Mouse (Mus musculus): ENCODE measurements around the gene Wdr82. TPM values are rescaled to one million over a fixed set of nuclear protein-coding genes. Genes with fewer than 3 reads are reported as not detected.

Gene Wdr82
- 10 to 100 TPM; 60.3 to 62.5 TPM for total RNA-seq (2021)
- long read RNA-seq, experiment 1, partial matches to known transcripts: 1 of 7 reads
- long read RNA-seq, experiment 1, other reads (novel, unspliced or antisense): 5 of 7 reads
- long read RNA-seq, experiment 2, partial matches to known transcripts: 1 of 19 reads
- long read RNA-seq, experiment 2, other reads (novel, unspliced or antisense): 14 of 19 reads

DNA sequence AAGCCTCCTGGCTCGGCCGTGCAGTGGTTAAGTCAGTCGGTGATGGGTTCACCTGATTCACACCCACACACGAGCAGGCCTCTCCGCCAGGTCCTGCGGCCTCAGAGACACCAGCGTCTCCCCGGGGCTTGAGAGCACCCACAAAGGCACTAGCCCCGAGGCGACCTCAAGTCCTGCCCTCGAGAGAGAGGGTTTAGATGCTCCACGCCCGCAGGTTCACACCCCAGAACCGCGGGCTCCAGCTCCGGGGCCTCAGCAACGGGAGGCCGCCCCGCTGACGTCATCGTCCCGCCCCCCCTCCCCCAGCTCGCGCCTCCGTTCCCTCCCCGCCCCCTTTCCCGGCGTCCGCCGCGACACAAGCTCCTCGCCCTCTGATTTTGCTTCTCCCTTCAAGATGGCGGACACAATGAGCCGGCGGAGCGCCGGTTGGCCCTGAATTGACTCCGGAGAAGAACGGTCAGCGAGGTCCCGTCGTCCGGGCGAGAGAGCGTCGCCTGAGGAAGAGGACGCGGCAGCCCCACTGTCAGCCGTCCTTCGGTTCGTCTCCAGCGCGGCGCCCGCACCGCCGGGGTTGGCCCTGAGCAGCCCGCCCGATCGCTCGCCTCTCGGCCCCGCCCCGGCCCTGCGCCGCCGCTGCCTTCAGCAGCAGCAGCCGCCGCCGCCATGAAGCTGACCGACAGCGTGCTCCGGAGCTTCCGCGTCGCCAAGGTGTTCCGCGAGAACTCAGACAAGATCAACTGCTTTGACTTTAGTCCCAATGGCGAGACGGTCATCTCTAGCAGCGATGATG is at the start of gene Wdr82:
Gene Wdr82 (plus strand): TSS at position 373 of the 790 bp plus-strand sequence.
- DNase-seq (ENCODE audit: low spot score in 2 of 2): peak; percentile 79 to 91

DNA sequence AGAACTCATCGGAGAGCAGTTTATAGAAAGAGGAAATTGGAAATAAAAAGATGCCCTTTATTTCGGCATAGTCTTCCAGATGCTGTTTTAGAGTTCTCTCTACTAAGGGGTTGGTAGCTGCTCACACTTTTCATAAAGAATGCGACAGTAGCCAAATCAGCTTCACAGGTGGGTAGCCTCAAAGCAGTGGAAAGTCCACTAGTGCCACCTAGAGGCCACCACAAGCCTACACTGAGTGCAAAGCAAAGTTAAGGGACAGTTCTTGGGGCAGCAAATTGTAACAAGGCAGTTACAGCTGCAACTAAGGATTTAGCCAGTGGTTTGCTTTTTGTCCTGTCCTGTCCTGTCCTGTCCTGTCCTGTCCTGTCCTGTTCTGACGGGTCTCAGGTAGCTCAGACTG is 47.1 kb upstream of the Wdr82 start:
- no peak for DNase-seq (ENCODE audit: low spot score in 2 of 2)

DNA sequence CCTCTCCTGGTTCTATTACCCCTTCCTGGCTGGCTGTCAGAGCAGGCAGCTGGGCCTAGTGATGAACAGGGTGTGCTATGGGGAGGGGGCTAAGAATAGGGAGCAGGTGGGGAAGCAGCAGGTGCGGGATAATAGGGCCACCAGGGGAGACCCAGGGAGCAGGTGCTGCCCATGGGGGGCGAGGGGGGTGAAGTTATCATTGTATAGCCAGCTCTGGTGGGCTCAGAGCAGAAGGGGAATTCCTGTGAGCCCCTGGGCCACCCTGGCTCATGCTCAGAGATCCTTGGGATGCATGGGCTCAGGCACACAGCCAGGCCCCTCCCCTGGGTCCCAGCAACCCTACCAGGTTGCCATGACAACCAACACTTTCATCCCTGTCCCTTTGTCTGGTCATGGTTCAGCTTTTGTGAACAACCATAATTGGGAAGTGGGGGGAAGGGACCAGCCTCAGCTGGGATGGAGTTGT is 43.9 kb upstream of the Wdr82 start:
- DNase-seq (ENCODE audit: low spot score in 2 of 2): no peak

DNA sequence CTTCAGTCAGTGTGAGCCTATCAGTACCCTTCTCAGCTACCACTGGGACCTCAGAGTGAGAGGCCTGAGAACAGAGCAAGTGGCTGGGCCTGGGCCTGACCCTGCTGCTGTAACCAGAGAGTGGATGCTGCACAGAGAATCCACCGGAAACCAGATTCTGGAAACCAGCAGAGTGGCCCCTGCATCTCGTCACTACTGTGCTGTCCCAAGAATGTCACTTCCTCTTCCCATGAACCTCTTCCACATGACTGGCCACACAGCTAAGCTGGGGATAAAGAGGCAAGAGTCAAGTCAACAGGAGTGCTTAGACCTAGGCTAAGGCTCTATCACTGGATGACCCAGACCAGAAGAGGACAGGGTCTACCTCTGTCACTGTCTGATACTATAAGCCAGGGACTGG is 41.7 kb upstream of the Wdr82 start:
- no peak for DNase-seq (ENCODE audit: low spot score in 2 of 2)

DNA sequence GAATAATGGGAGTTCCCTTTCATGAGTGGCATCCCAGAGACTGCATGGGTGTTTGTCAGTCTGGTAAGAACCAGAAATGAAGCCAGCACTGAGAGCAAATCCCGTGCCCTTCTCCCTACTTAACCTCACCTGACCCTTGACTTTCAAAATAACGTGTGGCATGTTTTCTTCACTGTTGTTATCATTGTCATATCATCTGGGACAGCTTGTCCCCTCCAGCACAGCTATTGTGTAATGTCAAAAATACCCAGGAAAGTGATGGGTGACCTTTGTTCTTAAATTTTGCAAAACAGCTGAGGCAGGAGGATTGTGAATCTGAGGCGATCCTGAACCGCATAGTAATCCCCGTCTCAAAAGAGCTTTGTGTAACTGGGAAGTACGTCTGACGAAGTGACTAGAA is 40.5 kb upstream of the Wdr82 start:
- no peak for DNase-seq (ENCODE audit: low spot score in 2 of 2)

DNA sequence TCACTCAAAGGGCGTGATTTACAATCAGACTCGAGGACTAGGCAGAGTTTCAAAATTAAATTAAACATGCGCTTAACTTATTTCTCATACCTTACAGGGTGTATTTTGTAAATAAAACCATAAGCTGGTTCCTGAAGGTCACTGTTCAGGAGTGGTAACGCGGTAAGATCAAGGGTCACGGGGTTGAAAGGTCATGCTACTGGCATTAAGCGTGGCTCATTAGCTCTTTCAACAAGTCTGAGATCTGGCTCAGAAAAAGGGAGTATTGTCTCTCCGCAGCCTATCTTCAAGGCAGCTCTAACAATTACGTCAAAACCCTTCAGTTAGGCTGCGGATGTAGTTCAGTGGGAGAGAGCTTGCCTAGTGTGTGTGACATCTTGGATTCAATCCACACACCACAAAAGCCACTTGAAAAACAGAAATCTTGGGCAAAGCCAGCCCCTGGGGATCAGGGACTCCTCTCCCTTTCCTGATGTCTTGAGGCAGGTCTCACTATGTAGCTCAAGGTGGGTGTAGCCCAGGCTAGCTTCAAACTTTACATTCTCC is 33.0 kb upstream of the Wdr82 start:
- no peak for DNase-seq (ENCODE audit: low spot score in 2 of 2)

DNA sequence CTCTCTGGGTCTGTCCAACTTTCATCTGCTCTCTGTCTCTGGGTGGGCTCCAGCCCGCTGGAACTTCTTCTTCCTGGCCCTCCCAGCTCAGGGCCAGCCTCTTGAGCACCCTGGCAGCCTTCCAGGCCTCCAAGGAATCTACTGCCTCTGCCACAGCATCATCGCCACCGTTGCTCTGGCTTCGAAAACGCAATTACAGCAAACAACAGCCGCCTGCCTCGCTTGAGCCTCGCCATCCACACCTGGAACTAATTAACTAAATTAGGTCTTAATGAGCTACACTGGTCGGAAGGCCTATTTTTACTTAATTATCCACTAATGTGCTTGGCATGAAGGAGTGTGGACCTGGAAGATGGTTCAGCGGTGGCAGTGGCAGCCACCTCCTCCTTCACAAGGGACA is 31.0 kb upstream of the Wdr82 start:
- no peak for DNase-seq (ENCODE audit: low spot score in 2 of 2)

DNA sequence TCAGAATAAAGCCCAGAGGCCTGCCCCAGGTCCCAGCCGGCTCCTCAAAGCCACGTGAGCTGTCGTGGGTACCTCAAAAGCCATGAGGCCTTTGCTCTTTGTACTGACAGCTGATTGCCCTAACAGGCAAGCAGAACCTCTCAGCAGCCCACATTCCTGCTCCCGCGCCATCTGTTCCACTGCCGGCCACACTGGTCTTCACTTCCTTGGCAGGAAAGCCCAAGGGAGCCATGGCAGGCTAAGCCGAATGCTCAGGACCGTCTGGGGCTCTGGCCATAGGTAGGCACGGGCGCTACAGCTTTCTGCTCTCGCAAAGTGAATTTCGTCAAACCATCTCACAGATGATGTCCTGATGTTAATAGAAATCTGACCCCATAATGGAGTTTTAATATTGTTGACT is 28.8 kb upstream of the Wdr82 start:
- DNase-seq (ENCODE audit: low spot score in 2 of 2): no peak

DNA sequence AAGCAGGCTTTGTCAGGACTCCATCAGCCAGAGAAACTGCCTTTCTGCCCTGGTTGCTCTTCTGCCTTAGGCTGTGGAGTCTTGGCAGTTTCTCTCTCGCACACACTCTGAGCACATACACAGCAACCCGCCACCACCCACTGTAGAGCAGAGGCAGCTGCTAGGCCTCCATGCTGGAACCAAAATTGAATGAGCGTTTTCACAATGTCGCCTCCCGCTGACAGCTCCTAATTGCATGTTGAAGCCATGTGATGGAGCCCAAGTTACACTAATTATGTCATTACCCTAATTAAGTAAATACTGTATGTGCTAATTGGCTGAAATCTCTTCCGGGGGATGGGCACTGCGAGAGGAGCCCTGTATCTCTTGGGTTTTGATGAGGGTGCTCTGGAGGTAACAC is 26.6 kb upstream of the Wdr82 start:
- DNase-seq (ENCODE audit: low spot score in 2 of 2): no peak

DNA sequence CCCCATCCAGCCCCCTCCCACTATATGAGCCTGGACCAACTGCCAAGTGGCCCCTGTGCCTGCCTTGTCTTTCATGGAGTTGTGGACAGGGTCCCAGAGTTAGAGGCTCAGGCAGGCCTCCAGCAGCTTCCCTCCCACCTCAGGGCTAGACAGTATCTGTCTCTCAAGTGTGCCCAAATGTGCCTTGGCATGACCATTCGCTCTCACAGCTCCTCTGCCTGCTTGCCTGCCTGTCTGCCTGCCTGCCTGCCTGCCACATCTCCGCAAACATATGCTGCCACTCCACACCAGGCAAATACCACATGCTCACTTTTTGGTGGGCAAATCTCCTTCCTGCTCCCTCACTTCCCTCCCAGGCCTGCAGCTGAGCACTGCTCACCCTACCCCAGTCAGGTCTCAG is 25.1 kb upstream of the Wdr82 start:
- DNase-seq (ENCODE audit: low spot score in 2 of 2): no peak

DNA sequence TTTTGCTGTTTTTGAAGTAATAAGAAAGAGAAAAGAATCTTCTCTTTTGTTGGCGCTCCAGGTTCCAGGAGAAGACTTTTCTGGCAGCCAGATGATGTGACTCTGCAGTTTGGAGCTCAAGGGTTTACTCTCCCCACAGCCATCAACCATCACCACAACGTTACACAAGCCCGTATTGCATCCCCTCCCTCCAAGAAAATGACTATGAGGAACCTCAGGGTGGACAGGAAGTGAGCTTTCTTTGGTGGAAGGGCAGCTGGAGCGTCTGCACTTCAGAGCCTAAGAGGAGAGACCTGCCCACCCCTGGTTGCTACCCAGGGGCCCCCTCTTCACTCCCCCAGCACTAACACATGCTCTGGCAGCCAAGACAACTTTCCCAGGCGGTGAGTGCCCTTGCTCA is 23.4 kb upstream of the Wdr82 start:
- DNase-seq (ENCODE audit: low spot score in 2 of 2): no peak

DNA sequence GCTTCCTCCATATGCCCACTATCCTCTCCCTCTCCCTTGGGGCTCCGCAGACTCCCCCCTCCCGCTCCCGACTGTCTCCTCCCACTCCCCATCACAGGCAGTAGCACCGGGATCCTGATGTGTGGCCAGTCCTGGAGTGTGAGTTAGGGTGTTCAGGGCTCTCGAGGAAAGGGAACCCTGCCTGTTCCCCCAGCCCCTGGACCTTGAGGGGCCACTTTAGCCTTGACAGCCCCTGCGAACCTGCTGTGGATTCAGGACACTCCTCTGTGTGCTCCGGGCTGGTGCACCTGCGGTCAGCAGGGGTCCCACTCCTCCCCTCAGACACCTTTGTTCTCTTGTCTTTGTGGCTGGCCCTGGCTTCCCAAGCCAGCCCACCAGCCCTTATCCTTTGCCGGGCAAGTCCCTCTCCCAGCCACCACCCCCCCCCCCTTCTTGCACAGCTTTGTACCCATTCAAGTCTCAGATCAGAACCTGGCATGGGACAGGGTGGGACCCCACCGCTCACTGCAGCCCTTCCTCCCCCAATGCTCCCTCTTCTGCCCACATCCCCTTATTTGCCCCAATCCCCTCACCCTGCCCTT is 22.8 kb upstream of the Wdr82 start:
- DNase-seq (ENCODE audit: low spot score in 2 of 2): no peak

DNA sequence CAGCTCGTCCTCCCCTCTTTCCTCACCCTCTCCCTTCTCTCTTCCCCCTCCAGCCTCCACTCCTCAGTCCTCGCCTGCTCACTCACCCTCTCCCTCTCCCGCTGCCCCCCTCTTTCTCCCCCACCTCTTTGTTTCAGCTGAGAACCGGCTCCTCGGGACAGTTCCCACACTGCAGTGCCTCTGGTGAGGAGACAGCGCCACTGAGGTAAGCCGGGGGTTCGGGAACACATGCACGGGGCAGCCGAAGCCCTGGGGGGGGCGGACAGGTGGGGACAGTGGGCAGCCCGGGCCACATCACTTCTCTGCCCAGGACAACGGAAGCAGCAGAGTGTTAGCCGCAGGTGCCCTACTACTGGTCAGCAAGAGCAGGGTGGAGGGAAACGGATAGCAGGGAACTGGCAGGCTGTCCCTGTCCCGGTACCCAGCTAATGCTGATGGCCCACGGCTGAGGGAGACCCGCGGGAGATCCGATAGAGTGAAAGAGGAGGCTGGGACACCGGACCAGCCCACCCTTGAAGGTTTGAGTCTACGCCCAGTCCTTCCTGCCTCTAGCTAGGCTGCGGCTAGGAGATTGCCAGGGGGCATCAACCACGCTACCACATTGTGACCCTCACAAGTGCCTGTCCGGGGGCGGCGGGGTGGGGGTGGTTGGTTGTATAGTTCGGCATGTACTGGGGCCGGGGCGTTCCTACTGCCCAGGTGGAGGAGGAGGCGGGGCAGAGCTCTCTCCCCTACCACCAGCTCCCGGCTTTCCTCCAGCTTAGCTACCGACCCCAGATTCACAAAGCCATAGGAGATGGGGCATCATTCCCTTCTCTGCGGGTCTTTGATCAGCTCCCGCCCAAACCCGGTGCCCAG is 22.0 kb upstream of the Wdr82 start:
- no peak for DNase-seq (ENCODE audit: low spot score in 2 of 2)

DNA sequence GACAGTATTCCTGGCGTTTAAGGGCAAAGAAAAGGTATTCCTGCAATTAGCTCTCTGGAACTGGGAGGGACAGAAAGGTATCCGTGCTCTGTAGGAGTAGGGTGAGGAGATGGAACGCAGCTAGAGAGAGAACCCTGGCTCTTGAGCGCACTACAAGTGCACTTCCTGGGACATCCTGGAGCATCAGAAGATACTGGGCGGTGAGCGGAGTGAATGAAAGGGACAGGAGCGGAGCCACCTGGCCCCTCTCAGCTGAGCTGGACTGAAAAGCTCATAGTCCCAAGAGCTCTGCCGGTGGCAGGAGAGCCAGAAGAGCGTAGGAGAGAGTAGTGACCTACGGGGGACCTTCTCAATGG is 21.4 kb upstream of the Wdr82 start:
- no peak for DNase-seq (ENCODE audit: low spot score in 2 of 2)

DNA sequence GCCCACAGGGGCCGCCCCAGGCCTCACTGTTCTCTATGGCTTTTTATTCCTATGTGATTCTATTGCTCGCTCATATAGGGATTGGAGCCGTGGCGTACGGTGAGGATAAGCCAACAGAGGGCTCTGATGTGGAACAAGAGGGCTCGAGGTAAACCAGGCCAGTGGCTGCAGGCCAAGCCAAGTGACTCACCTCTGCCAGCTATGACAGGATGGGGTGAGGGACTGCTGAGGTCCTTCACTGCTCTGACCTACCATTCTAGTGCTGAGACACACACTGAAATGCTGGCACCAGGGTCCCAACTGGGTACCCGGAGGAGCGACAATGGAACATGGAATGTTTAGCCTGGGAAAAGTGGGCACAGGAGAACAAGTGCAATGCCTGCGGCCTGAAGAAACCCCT is 16.6 kb upstream of the Wdr82 start:
- DNase-seq (ENCODE audit: low spot score in 2 of 2): no peak

DNA sequence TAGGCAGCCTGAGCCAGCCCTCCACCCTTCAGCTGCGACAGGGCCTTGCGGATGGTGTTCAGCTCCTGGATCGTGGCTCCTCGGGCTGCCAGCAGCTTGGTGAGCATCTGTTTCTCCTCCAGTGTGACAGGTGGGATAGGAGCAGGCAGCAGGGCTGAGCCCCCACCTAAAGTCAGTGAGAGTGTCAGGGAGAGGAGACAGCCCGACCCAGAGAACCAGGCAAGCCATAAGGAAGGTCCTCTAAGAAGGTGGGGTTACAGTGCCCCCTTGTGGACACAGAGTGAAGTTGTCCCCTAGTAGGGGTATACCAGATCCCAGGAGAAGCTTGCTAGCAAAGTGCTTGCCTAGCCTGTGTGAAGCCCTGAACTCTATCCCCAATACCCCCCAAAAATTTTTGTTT is 14.3 kb upstream of the Wdr82 start:
- no peak for DNase-seq (ENCODE audit: low spot score in 2 of 2)

DNA sequence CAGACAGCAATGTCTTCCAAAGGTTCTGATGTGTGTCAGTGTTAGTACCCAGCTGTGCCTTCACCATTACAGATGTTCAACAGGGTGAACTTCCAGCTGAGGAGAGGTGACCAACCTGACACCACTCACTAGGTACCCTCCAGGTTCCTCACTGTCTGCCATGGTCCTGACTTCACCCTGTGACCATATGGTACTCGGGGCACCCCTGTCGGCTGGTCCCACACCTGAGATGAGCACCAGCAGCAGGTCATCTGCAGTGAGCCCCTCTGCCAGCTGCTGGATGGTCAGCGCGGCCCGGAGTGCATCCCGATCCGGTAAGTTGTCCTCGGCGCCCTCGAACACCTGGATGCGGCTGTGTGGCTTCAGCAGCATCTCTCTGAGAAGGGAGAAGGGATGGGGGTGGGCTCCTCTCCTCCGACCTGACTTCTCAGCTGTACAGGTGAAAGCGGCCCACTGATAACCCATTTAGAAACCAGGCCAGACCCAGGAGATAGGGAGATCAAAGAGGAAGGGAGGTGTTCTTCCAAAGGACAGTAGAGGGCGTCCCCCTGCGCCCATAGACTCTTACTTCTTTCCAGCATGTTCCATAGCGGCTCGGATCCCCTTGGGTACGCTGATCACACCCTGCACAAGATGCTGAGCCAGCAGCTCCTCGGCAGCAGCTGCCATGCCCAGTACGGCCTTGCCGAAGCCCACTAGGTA is 13.7 kb upstream of the Wdr82 start:
- no peak for DNase-seq (ENCODE audit: low spot score in 2 of 2)

DNA sequence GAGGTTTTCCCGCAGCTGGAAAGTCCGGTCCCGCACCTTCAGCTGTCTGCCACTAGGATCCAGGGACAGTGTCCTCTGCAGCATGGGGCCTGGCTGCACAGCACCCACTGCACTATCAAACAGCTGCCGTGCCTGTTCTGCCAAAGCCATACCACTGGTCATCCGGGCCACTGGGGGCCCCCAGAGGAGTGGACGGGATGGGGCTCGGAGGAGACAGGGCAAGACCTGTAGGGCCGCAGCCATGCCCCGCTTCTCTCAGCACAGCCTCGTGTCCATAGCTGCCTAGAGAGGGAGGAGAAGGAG is 13.2 kb upstream of the Wdr82 start:
- DNase-seq (ENCODE audit: low spot score in 2 of 2): no peak

DNA sequence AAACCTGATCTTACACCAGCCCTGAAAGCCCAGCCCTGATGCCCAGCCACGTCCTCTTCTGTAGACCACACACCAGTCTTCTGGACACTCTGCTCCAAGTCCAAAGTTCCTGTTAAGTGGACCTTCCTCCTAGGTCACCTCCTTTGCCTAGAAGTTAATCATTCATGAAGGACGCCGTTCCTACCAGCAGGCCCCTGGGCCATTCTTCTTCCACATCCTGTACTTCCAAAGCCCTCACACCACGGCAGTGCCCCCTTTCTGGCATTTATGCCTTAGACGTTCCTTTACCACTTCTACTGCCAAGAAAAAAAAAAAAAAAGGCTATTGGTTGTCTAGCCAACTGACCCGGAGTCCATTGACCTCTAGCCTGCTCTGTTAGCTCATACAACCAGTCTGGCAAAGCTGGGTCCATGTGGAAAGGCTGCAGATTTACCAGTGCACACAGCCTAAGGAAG is 12.7 kb upstream of the Wdr82 start, which contains the start of gene Glyctk:
Gene Glyctk (minus strand): TSS at position 102 of the 455 bp plus-strand sequence.
- DNase-seq (ENCODE audit: low spot score in 2 of 2): no peak

DNA sequence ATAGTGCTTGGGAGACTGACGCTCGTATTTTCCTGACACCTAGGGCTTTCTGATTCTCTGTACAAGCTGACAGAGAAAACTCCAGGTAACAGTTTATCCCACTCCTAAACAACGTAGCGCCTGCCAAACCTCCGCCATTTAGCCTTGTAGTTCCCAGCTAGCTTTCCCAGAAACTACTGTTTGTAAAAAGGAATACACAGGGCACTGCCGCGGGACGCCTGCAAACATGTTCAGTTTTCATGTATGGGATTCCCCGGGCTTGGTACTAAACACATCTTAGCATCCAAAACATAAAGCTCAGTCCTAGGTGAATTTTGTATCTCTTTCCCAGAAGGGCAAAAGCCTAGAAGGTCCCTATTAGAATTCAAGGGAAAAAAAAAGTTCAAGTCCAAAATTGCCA is 11.5 kb upstream of the Wdr82 start:
- DNase-seq (ENCODE audit: low spot score in 2 of 2): no peak

DNA sequence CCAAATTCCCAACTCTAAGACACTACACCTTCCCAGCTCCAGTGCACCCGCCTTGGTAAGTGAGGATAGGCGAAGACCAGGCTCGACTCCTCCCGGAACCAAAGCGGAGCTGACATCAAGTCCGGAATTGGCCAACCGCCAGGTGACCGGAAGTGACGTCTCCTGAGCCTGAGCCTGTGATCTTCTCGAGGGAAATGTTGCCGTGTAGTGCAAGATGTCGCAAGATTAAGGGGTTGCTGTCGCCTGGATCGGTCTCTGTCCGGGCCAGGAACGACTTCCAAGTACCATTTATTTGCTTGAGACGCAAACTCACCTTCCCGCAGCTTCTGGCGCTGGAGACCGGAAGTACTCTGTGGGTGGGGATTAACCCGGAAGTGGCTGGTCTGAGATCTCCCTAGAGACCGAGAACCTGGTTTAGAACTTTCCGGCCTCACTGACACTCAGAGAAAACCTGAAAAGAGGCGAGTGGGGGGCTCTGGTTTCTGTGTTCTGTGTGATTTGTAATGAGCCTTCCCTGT is 10.9 kb upstream of the Wdr82 start:
- DNase-seq (ENCODE audit: low spot score in 2 of 2): peak; percentile 95 to 99
